Mouse (Mus musculus): ENCODE results near the gene Thpo. TPM values are rescaled to one million over a fixed set of nuclear protein-coding genes. Genes with fewer than 3 reads are reported as not detected.

Thpo gene
- polyA plus RNA-seq, 1 experiment from 2014 or later, result 0.54 TPM

DNA sequence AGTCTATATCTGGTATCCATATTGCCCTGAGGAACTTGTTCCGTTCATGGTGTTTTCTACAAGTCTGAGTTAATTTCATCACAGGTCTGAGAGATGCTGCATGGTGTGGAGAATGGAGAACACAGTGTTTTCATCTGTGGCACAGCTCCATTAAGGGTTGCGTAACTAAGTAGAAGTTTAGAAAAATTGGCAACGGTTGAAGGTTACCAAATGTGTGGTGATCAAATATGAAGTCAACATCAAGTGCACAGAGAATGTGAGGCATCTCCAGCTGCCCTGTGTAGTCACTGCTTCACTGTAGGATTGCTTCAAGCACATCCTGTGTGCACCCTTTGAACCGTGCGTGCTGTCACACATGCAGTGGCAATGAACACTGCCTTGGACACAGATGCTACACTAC, 21.7 kb upstream of the Thpo start:
- H3K27me3 ChIP-seq (replicated peaks; ENCODE audit: control insufficient read depth, insufficient read depth, low read length), result no peaks in the 10 kb centered on the region
- no peak overlapping the region for H3K9ac ChIP-seq (ENCODE audit: low read depth, low read length)
- no peaks in the 10 kb centered on the region for H3K4me1 ChIP-seq (ENCODE audit: control insufficient read depth, insufficient read depth, low read length)
- H3K4me2 ChIP-seq (ENCODE audit: low read depth, low read length), result no peak overlapping the region
- DNase-seq (ENCODE audit: low spot score), result no peak
- H3K27ac ChIP-seq (replicated peaks; ENCODE audit: low read depth, low read length), result no peak overlapping the region
- H3K4me3 ChIP-seq (ENCODE audit: low read depth, low read length), result no peak overlapping the region
- WGBS, result 83% methylated on average over 5 of the region's 5 CpGs
- no peaks in the 10 kb centered on the region for H3K9me3 ChIP-seq (ENCODE audit: control insufficient read depth, low read length)
- no peak for ATAC-seq (ENCODE audit: low read depth)
- no peaks in the 10 kb centered on the region for H3K36me3 ChIP-seq (ENCODE audit: control insufficient read depth, insufficient read depth, low read length)

DNA sequence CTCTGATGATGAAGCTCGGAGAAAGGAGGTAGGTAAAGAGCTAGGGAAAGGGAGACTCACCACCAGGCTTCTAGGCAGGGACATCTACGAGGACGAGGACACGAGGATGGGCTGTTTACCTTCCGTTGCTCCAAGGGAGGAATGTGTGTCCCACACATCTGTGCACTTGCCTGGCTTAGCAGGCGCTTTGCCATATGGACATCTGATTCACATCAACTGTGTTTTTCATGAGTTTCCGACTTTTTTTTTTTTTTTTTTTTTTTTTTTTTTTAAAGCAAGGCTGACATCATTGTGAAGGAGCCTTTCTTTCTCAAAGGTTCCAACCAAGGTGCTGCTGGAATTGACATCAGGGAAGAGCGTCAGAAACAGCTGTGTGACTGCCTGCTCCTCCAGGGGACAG, 16.2 kb upstream of the Thpo start:
- DNase-seq (ENCODE audit: low spot score) (peak; percentile 55), ATAC-seq (ENCODE audit: low read depth) (no peak)
- H3K4me1 ChIP-seq (ENCODE audit: control insufficient read depth, insufficient read depth, low read length), result no peaks in the 10 kb centered on the region
- WGBS, result 31% methylated on average over 8 of the region's 8 CpGs
- H3K27ac ChIP-seq (replicated peaks; ENCODE audit: low read depth, low read length), result no peak overlapping the region
- no peaks in the 10 kb centered on the region for H3K9me3 ChIP-seq (ENCODE audit: control insufficient read depth, low read length)
- no peak overlapping the region for H3K9ac ChIP-seq (ENCODE audit: low read depth, low read length)
- peak overlapping the region; percentile 23; the same call in 1 of the 2 replicates for H3K4me2 ChIP-seq (ENCODE audit: low read depth, low read length)
- H3K36me3 ChIP-seq (ENCODE audit: control insufficient read depth, insufficient read depth, low read length), result no peaks in the 10 kb centered on the region
- H3K27me3 ChIP-seq (replicated peaks; ENCODE audit: control insufficient read depth, insufficient read depth, low read length), result no peaks in the 10 kb centered on the region
- no peak overlapping the region for H3K4me3 ChIP-seq (ENCODE audit: low read depth, low read length)

DNA sequence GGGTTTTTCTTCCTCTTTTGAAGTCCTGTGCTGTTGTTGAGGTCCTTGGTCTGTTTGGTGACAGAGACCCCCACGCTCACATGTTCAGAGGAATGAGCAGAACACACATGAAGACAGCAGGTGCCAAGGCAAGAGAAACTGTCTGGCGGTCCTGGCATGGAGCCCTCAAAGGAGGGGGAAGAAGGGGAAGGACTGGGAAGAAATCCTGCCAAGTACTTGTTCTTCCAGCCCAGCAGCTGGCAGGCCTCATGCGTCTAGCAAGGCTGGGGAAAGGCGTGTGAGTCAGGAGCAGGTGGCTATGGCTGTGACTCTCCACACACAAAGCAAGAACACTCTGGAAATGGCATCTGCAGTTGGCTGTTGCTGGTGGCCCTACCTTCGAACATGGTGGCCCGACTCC, 12.3 kb upstream of the Thpo start:
- no peaks in the 10 kb centered on the region for H3K4me1 ChIP-seq (ENCODE audit: control insufficient read depth, insufficient read depth, low read length)

DNA sequence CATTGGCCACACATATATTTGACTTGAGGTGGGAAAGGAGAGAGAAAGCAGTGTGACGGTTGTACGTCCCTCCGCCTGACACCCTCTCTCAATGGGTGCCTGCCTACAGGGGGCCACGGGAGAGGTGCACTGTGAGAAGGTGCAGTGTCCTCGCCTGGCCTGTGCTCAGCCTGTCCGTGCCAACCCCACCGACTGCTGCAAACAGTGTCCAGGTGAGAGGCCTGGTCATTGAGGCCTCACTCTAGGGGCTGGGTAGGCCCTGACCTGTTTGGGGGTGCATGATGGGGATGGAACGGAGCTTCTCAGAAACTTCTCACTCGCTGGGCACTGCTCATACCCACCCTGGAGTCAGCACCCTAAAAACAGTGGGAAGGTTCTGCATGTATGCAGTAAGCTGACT, 5.5 kb upstream of the Thpo start:
- H3K4me2 ChIP-seq (ENCODE audit: low read depth, low read length), result no peak overlapping the region
- no peak overlapping the region for H3K9ac ChIP-seq (ENCODE audit: low read depth, low read length)
- no peak overlapping the region for H3K27ac ChIP-seq (replicated peaks; ENCODE audit: low read depth, low read length)
- ATAC-seq (ENCODE audit: low read depth) (no peak), DNase-seq (ENCODE audit: low spot score) (no peak)
- no peak overlapping the region for H3K4me3 ChIP-seq (ENCODE audit: low read depth, low read length)
- H3K36me3 ChIP-seq (ENCODE audit: control insufficient read depth, insufficient read depth, low read length), result peaks cover 9% of the 10 kb centered on the region; the same call in 1 of the 2 replicates
- peaks cover 9% of the 10 kb centered on the region for H3K27me3 ChIP-seq (replicated peaks; ENCODE audit: control insufficient read depth, insufficient read depth, low read length)
- 93% methylated on average over 9 of the region's 9 CpGs for WGBS
- no peaks in the 10 kb centered on the region for H3K4me1 ChIP-seq (ENCODE audit: control insufficient read depth, insufficient read depth, low read length)
- no peaks in the 10 kb centered on the region for H3K9me3 ChIP-seq (ENCODE audit: control insufficient read depth, low read length)

More for the DNA sequence above, 12.3 kb upstream of the Thpo start:
- H3K36me3 ChIP-seq (ENCODE audit: control insufficient read depth, insufficient read depth, low read length), result no peaks in the 10 kb centered on the region
- H3K27ac ChIP-seq (replicated peaks; ENCODE audit: low read depth, low read length), result no peak overlapping the region
- DNase-seq (ENCODE audit: low spot score) (peak; percentile 84), ATAC-seq (ENCODE audit: low read depth) (peak; percentile 74)
- H3K9me3 ChIP-seq (ENCODE audit: control insufficient read depth, low read length), result no peaks in the 10 kb centered on the region
- no peak overlapping the region for H3K4me2 ChIP-seq (ENCODE audit: low read depth, low read length)
- H3K4me3 ChIP-seq (ENCODE audit: low read depth, low read length), result no peak overlapping the region
- no peaks in the 10 kb centered on the region for H3K27me3 ChIP-seq (replicated peaks; ENCODE audit: control insufficient read depth, insufficient read depth, low read length)
- H3K9ac ChIP-seq (ENCODE audit: low read depth, low read length), result no peak overlapping the region
- WGBS, result 57% methylated on average over 6 of the region's 6 CpGs

DNA sequence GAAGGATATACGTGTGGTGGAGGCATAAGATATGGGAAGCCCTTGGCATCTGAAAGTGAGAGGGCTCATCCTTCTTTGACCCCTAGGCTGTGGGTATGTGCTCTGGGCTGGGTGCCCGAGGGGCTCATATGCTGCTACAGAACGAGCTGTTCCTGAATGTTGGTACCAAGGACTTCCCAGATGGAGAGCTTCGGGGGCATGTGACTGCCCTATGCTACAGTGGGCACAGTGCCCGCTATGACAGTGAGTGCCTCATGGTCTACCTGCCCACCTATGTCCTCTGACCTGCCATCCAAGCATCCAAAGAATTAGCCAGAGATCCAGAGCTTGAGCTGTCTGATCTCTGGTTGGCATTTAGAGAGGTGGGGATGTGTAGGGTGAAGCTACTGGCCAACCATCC, 2.5 kb upstream of the Thpo start:
- 84% methylated on average over 5 of the region's 5 CpGs for WGBS
- ATAC-seq (ENCODE audit: low read depth), result no peak

DNA sequence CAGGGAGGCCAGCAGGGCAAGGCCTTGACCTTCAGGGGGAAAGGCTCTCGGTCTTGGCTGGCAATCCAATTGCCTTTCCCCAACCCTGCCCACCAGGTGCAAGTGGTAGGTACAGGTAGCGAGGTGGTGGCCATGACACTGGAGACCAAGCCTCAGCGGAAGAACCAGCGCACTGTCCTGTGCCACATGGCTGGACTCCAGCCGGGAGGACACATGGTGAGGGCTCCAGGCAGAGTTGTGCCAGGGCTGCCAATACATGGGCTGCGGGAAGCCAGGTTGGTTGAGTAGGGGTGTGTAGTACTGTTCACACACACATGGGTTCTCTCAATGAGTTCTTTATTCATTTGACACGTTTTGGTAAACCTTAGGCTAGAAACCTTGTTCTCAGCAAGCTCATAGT, 1.9 kb upstream of the Thpo start:
- peaks cover 7% of the 10 kb centered on the region; the same call in 1 of the 2 replicates for H3K4me1 ChIP-seq (ENCODE audit: control insufficient read depth, insufficient read depth, low read length)
- no peak overlapping the region for H3K27ac ChIP-seq (replicated peaks; ENCODE audit: low read depth, low read length)
- peaks cover 9% of the 10 kb centered on the region; the same call in 1 of the 2 replicates for H3K36me3 ChIP-seq (ENCODE audit: control insufficient read depth, insufficient read depth, low read length)
- ATAC-seq (ENCODE audit: low read depth), result no peak
- H3K4me2 ChIP-seq (ENCODE audit: low read depth, low read length), result no peak overlapping the region
- no peak overlapping the region for H3K4me3 ChIP-seq (ENCODE audit: low read depth, low read length)
- peaks cover 26% of the 10 kb centered on the region for H3K27me3 ChIP-seq (replicated peaks; ENCODE audit: control insufficient read depth, insufficient read depth, low read length)
- DNase-seq (ENCODE audit: low spot score), result no peak
- no peak overlapping the region for H3K9ac ChIP-seq (ENCODE audit: low read depth, low read length)
- no peaks in the 10 kb centered on the region for H3K9me3 ChIP-seq (ENCODE audit: control insufficient read depth, low read length)
- 86% methylated on average over 7 of the region's 7 CpGs for whole genome bisulfite sequencing

More for the DNA sequence above, 2.5 kb upstream of the Thpo start:
- Histone ChIP-seq H3K9me3 (ENCODE audit: control insufficient read depth, low read length) (no peaks in the 10 kb centered on the region), H3K4me1 (ENCODE audit: control insufficient read depth, insufficient read depth, low read length) (peaks cover 7% of the 10 kb centered on the region; the same call in 1 of the 2 replicates), H3K36me3 (ENCODE audit: control insufficient read depth, insufficient read depth, low read length) (peaks cover 9% of the 10 kb centered on the region; the same call in 1 of the 2 replicates), H3K9ac (ENCODE audit: low read depth, low read length) (no peak overlapping the region), H3K27me3 (replicated peaks; ENCODE audit: control insufficient read depth, insufficient read depth, low read length) (peaks cover 26% of the 10 kb centered on the region), H3K4me2 (ENCODE audit: low read depth, low read length) (no peak overlapping the region), H3K27ac (replicated peaks; ENCODE audit: low read depth, low read length) (no peak overlapping the region), H3K4me3 (ENCODE audit: low read depth, low read length) (no peak overlapping the region)
- DNase-seq (ENCODE audit: low spot score), result no peak

DNA sequence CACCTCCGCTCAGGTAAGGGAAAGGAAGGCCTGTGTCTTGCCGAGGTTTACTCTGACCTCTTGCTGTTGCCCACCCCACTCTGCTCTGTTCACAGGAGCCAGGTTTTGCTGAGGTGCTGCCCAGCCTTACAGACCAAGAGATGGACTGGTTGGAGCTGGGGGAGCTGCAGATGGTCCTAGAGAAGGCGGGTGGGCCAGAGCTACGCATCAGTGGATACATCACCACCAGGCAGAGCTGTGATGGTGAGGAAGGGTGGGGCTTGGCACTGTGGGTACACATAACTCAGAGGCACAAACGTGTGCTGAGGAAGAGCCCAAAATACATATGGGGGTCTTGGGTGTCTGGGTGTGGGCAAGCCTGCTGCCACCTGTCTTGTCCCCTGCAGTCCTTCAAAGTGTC, 1.3 kb upstream of the Thpo start:
- 80% methylated on average over 5 of the region's 5 CpGs for WGBS
- H3K9me3 ChIP-seq (ENCODE audit: control insufficient read depth, low read length), result no peaks in the 10 kb centered on the region

DNA sequence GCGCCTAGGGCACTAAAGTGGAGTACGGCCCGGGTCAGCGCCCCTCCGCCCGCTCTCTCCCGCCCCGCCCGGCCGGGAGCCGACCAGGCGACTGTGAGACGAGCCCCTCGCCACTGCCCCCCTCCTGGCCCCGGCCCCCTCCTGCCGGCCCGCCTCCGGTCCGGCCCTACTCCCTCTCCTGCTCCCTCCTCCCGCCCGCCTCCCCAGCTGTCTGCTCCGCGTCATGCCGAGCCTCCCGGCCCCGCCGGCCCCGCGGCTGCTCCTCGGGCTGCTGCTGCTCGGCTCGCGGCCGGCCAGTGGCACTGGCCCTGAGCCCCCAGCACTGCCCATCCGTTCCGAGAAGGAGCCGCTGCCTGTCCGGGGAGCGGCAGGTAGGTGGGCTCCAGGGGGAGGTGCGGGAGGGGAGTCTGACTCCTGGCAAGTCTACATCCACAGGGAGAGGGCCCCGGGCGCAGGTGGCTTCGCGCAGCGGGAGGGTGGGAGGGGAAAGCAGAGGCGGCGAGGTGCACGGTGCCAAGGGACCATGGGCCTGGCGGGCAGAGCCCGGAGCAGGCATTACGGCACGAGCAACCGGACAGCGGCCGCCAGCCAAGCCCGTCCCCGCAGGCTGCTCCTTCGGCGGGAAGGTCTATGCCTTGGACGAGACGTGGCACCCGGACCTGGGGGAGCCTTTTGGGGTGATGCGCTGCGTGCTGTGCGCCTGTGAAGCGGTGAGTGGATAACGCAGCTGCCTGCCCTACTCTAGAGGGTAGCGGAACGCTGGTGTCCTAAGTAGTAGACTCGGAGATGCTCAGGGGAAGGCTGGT, 1.2 kb downstream of the Thpo start, which contains the start of gene Chrd:
Chrd (plus strand) TSS at position 203 of the 806 bp plus-strand sequence.
- Histone ChIP-seq H3K9me3 (ENCODE audit: control insufficient read depth, low read length) (no peaks in the 10 kb centered on the region), H3K4me1 (ENCODE audit: control insufficient read depth, insufficient read depth, low read length) (peaks cover 7% of the 10 kb centered on the region; the same call in 1 of the 2 replicates), H3K27ac (replicated peaks; ENCODE audit: low read depth, low read length) (peak within 1 kb of the TSS; percentile 83), H3K4me2 (ENCODE audit: low read depth, low read length) (peak within 1 kb of the TSS; percentile 98), H3K36me3 (ENCODE audit: control insufficient read depth, insufficient read depth, low read length) (peaks cover 9% of the 10 kb centered on the region; the same call in 1 of the 2 replicates), H3K27me3 (replicated peaks; ENCODE audit: control insufficient read depth, insufficient read depth, low read length) (peaks cover 26% of the 10 kb centered on the region), H3K4me3 (ENCODE audit: low read depth, low read length) (peak within 1 kb of the TSS; percentile 74), H3K9ac (ENCODE audit: low read depth, low read length) (peak within 1 kb of the TSS; percentile 83)
- ATAC-seq (ENCODE audit: low read depth), result peak; percentile 90
- under 1% methylated on average over 27 of the region's 70 CpGs for WGBS
- peak; percentile 85 for DNase-seq (ENCODE audit: low spot score)

More for the DNA sequence above, 1.3 kb upstream of the Thpo start:
- Histone ChIP-seq H3K4me1 (ENCODE audit: control insufficient read depth, insufficient read depth, low read length) (peaks cover 7% of the 10 kb centered on the region; the same call in 1 of the 2 replicates), H3K27ac (replicated peaks; ENCODE audit: low read depth, low read length) (no peak overlapping the region), H3K27me3 (replicated peaks; ENCODE audit: control insufficient read depth, insufficient read depth, low read length) (peaks cover 26% of the 10 kb centered on the region), H3K36me3 (ENCODE audit: control insufficient read depth, insufficient read depth, low read length) (peaks cover 9% of the 10 kb centered on the region; the same call in 1 of the 2 replicates), H3K4me2 (ENCODE audit: low read depth, low read length) (no peak overlapping the region), H3K9ac (ENCODE audit: low read depth, low read length) (no peak overlapping the region), H3K4me3 (ENCODE audit: low read depth, low read length) (no peak overlapping the region)
- DNase-seq (ENCODE audit: low spot score), result no peak
- no peak for ATAC-seq (ENCODE audit: low read depth)

Data from embryonic facial prominence, embryonic 14.5 days (tissue).